Mouse (Mus musculus): ENCODE data around the gene Hs3st1. TPM values are rescaled to one million over a fixed set of nuclear protein-coding genes. Genes with fewer than 3 reads are reported as not detected.

Gene Hs3st1
- polyA plus RNA-seq, 1 experiment from 2014 or later, result 10.8 TPM

- Histone ChIP-seq H3K4me1 (replicated peaks) (peaks cover under 1% of the 10 kb centered on the region; the same call in 1 of the 2 replicates), H3K27me3 (ENCODE audit: insufficient read depth, poor library complexity, severe bottlenecking) (peaks cover 15% of the 10 kb centered on the region), H3K36me3 (no peaks in the 10 kb centered on the region), H3K9me3 (no peaks in the 10 kb centered on the region), H3K27ac (no peak overlapping the region), H3K4me3 (no peak overlapping the region)
- WGBS, result 71% methylated on average over 6 of the region's 6 CpGs
- DNase-seq (ENCODE audit: low spot score), result no peak
Measured at GRCm38 (mm10) chr5:39637874-39638273, 117.4 kb downstream of the Hs3st1 start.

- H3K27ac ChIP-seq, result no peak overlapping the region
- no peak for DNase-seq (ENCODE audit: low spot score)
- H3K9me3 ChIP-seq, result no peaks in the 10 kb centered on the region
- WGBS, result 83% methylated on average over 3 of the region's 3 CpGs
- H3K27me3 ChIP-seq (ENCODE audit: insufficient read depth, poor library complexity, severe bottlenecking), result no peaks in the 10 kb centered on the region
- H3K4me3 ChIP-seq, result no peak overlapping the region
- H3K4me1 ChIP-seq (replicated peaks), result no peaks in the 10 kb centered on the region
- H3K36me3 ChIP-seq, result no peaks in the 10 kb centered on the region
Measured at GRCm38 (mm10) chr5:39636090-39636489, 119.2 kb downstream of the Hs3st1 start.

GRCm38 (mm10) chr5:39634300-39635047 lies 120.8 kb downstream of the Hs3st1 start:
- Histone ChIP-seq H3K36me3 (no peaks in the 10 kb centered on the region), H3K4me1 (replicated peaks) (no peaks in the 10 kb centered on the region), H3K27me3 (ENCODE audit: insufficient read depth, poor library complexity, severe bottlenecking) (no peaks in the 10 kb centered on the region), H3K27ac (no peak overlapping the region), H3K9me3 (no peaks in the 10 kb centered on the region), H3K4me3 (no peak overlapping the region)
- no peak for DNase-seq (ENCODE audit: low spot score)
- 89% methylated on average over 8 of the region's 8 CpGs for WGBS

- H3K36me3 ChIP-seq, result no peaks in the 10 kb centered on the region
- no peaks in the 10 kb centered on the region for H3K4me1 ChIP-seq (replicated peaks)
- no peak overlapping the region for H3K27ac ChIP-seq
- H3K4me3 ChIP-seq, result no peak overlapping the region
- no peak for DNase-seq (ENCODE audit: low spot score)
- 76% methylated on average over 1 of the region's 1 CpGs for WGBS
- H3K9me3 ChIP-seq, result no peaks in the 10 kb centered on the region
- H3K27me3 ChIP-seq (ENCODE audit: insufficient read depth, poor library complexity, severe bottlenecking), result no peaks in the 10 kb centered on the region
Measured at GRCm38 (mm10) chr5:39633206-39633605, 122.1 kb downstream of the Hs3st1 start.

GRCm38 (mm10) chr5:39630841-39631240 lies 124.4 kb downstream of the Hs3st1 start:
- 93% methylated on average over 5 of the region's 5 CpGs for WGBS

GRCm38 (mm10) chr5:39625037-39625473 lies 130.2 kb downstream of the Hs3st1 start:
- H3K36me3 ChIP-seq, result no peaks in the 10 kb centered on the region
- H3K9me3 ChIP-seq, result no peaks in the 10 kb centered on the region
- DNase-seq (ENCODE audit: low spot score), result no peak
- H3K4me3 ChIP-seq, result no peak overlapping the region
- 65% methylated on average over 8 of the region's 8 CpGs for WGBS
- H3K27me3 ChIP-seq (ENCODE audit: insufficient read depth, poor library complexity, severe bottlenecking), result no peaks in the 10 kb centered on the region
- no peak overlapping the region for H3K27ac ChIP-seq
- H3K4me1 ChIP-seq (replicated peaks), result peaks cover 31% of the 10 kb centered on the region

More at GRCm38 (mm10) chr5:39630841-39631240, 124.4 kb downstream of the Hs3st1 start:
- DNase-seq (ENCODE audit: low spot score), result no peak
- H3K9me3 ChIP-seq, result no peaks in the 10 kb centered on the region
- no peaks in the 10 kb centered on the region for H3K36me3 ChIP-seq
- no peak overlapping the region for H3K4me3 ChIP-seq
- H3K27me3 ChIP-seq (ENCODE audit: insufficient read depth, poor library complexity, severe bottlenecking), result no peaks in the 10 kb centered on the region
- no peak overlapping the region for H3K27ac ChIP-seq
- H3K4me1 ChIP-seq (replicated peaks), result no peaks in the 10 kb centered on the region

- Histone ChIP-seq H3K9me3 (no peaks in the 10 kb centered on the region), H3K36me3 (no peaks in the 10 kb centered on the region), H3K4me3 (no peak overlapping the region), H3K27me3 (ENCODE audit: insufficient read depth, poor library complexity, severe bottlenecking) (no peaks in the 10 kb centered on the region), H3K27ac (no peak overlapping the region), H3K4me1 (replicated peaks) (peaks cover 31% of the 10 kb centered on the region)
- WGBS, result 77% methylated on average over 4 of the region's 4 CpGs
- DNase-seq (ENCODE audit: low spot score), result no peak
Measured at GRCm38 (mm10) chr5:39624218-39624590, 131.1 kb downstream of the Hs3st1 start.

- H3K4me3 ChIP-seq, result no peak overlapping the region
- H3K9me3 ChIP-seq, result no peaks in the 10 kb centered on the region
- H3K27me3 ChIP-seq (ENCODE audit: insufficient read depth, poor library complexity, severe bottlenecking), result no peaks in the 10 kb centered on the region
- no peaks in the 10 kb centered on the region for H3K36me3 ChIP-seq
- 61% methylated on average over 13 of the region's 13 CpGs for WGBS
- H3K4me1 ChIP-seq (replicated peaks), result peaks cover 31% of the 10 kb centered on the region
- H3K27ac ChIP-seq, result 0 out of 2 replicates have a peak overlapping the region, but pooled peaks have one; percentile 23
- peak; percentile 40 for DNase-seq (ENCODE audit: low spot score)
Measured at GRCm38 (mm10) chr5:39623304-39624217, 131.7 kb downstream of the Hs3st1 start.

- no peak overlapping the region for H3K4me3 ChIP-seq
- H3K27me3 ChIP-seq (ENCODE audit: insufficient read depth, poor library complexity, severe bottlenecking), result no peaks in the 10 kb centered on the region
- WGBS, result 93% methylated on average over 3 of the region's 3 CpGs
- DNase-seq (ENCODE audit: low spot score), result no peak
- H3K9me3 ChIP-seq, result no peaks in the 10 kb centered on the region
- peaks cover 30% of the 10 kb centered on the region for H3K4me1 ChIP-seq (replicated peaks)
- no peak overlapping the region for H3K27ac ChIP-seq
- no peaks in the 10 kb centered on the region for H3K36me3 ChIP-seq
Measured at GRCm38 (mm10) chr5:39620206-39620866, 134.9 kb downstream of the Hs3st1 start.

GRCm38 (mm10) chr5:39617354-39617977 lies 137.8 kb downstream of the Hs3st1 start:
- Histone ChIP-seq H3K36me3 (peaks cover 9% of the 10 kb centered on the region), H3K9me3 (no peaks in the 10 kb centered on the region), H3K27ac (no peak overlapping the region), H3K4me3 (no peak overlapping the region), H3K4me1 (replicated peaks) (peaks cover 6% of the 10 kb centered on the region; the same call in 1 of the 2 replicates), H3K27me3 (ENCODE audit: insufficient read depth, poor library complexity, severe bottlenecking) (no peaks in the 10 kb centered on the region)
- DNase-seq (ENCODE audit: low spot score), result no peak
- WGBS, result 91% methylated on average over 2 of the region's 2 CpGs

GRCm38 (mm10) chr5:39615202-39615601 lies 140.1 kb downstream of the Hs3st1 start:
- H3K27me3 ChIP-seq (ENCODE audit: insufficient read depth, poor library complexity, severe bottlenecking), result no peaks in the 10 kb centered on the region
- 92% methylated on average over 7 of the region's 7 CpGs for WGBS
- peaks cover 9% of the 10 kb centered on the region for H3K36me3 ChIP-seq
- no peaks in the 10 kb centered on the region for H3K9me3 ChIP-seq
- H3K4me1 ChIP-seq (replicated peaks), result peaks cover under 1% of the 10 kb centered on the region; the same call in 1 of the 2 replicates
- H3K4me3 ChIP-seq, result no peak overlapping the region
- DNase-seq (ENCODE audit: low spot score), result no peak
- H3K27ac ChIP-seq, result no peak overlapping the region

- no peak for DNase-seq (ENCODE audit: low spot score)
- H3K27ac ChIP-seq, result no peak overlapping the region
Measured at GRCm38 (mm10) chr5:39613534-39613933, 141.7 kb downstream of the Hs3st1 start.

More at GRCm38 (mm10) chr5:39613534-39613933, 141.7 kb downstream of the Hs3st1 start:
- Histone ChIP-seq H3K4me3 (no peak overlapping the region), H3K27me3 (ENCODE audit: insufficient read depth, poor library complexity, severe bottlenecking) (no peaks in the 10 kb centered on the region), H3K4me1 (replicated peaks) (no peaks in the 10 kb centered on the region), H3K36me3 (peaks cover 9% of the 10 kb centered on the region), H3K9me3 (no peaks in the 10 kb centered on the region)
- WGBS, result 82% methylated on average over 2 of the region's 2 CpGs

All from hindbrain, embryonic 10.5 days (tissue).